Mouse (Mus musculus): Measurements from ENCODE around the gene Arfgap3. TPM values are rescaled to one million over a fixed set of nuclear protein-coding genes. Genes with fewer than 3 reads are reported as not detected.
A peak's percentile ranks its signal among the peaks of the same experiment; 100 is the strongest.
"Not testable (repeated sequence)": the region's sequence is repeated elsewhere in the genome, so short reads cannot be mapped to it uniquely, and the experiment has no call there.

Arfgap3 gene
- total RNA-seq, 1 experiment from 2014 or later: 19.9 TPM

DNA sequence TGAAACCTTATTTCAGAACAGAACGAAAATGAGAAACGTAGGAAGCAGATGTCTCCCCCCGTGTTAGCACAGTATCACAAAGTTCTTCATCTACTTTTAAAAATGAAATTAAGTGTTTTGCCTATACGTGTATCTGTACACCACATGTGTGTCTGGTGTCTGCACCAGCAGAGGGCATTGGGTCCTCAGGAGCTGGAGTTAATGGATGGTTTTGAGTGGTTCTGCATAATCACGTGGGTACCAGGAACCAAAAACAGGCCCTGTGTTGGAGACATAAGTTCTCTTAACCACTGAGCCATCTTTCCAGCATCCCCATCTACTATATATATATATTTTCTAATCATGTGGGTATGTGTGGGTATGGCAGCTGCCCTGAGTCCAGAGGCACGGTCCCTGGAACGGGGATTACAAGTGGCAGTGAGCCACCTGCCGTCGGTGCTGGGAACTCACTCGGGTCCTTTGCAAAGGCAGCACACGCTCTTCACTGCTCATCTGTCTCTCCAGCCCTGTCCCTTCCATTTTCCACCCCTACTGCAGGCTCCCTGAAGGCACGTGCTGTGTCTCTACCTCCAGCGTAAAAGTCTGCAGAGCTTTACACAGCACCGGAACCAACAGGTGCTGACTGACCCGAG, 4.0 kb downstream of the Arfgap3 start:
- no peak for DNase-seq

DNA sequence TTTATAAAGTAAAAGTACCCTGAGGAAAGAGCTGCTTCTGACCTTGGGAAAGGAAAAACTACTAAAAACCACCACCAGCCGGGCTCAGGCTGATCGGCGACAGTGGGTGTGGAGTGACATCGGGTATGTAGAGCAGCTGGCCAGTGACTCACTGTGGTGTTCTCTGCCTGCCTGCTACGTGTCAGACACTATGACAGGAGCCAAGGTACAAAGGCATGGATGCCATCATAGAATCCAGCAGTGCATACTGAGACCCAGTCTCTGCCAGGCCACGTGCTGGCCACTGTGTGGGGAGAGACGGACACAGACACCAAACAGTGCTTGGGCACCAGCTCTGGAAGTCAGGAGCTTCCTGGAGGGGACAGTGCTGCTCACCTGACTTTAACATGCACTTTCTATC, 5.1 kb downstream of the Arfgap3 start:
- peak; percentile 68 for DNase-seq

DNA sequence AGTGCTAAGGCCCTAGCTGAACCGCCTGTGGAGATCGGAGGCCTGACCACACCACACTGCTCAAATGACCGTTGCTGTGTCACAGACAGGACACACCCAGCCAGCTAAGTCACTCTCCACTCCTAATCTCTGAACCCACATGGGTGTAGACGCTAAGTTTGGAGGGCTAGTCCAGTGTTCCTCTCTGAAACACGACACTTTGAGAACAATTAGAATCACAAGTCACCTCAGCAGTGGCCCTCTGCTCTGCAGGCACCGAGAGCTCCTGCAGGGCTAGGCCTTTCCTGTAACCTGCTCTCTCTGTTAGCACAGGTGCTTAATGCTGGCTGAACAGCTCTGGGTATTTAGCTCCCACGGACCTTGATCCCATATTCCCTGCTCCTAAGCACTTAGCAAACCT, 5.9 kb downstream of the Arfgap3 start:
- DNase-seq: no peak

DNA sequence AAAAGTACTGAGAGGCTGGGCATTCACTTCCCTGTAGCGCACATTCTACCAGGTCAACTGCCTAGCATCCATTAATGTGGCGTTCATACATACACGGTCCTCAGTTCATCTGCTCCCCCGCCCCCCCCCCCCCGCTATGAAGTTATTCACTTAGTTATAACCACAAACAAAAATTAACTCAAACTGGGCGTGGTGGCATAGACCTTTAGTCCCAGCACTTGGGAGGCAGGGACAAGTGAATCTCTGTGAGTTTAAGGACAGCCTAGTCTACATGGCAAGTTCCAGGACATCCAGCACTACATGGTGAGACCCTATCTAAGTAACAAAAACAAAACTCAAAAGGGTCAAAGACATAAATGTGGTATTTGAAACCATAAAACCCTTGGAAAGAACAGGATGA, 11.1 kb downstream of the Arfgap3 start:
- DNase-seq: no peak

DNA sequence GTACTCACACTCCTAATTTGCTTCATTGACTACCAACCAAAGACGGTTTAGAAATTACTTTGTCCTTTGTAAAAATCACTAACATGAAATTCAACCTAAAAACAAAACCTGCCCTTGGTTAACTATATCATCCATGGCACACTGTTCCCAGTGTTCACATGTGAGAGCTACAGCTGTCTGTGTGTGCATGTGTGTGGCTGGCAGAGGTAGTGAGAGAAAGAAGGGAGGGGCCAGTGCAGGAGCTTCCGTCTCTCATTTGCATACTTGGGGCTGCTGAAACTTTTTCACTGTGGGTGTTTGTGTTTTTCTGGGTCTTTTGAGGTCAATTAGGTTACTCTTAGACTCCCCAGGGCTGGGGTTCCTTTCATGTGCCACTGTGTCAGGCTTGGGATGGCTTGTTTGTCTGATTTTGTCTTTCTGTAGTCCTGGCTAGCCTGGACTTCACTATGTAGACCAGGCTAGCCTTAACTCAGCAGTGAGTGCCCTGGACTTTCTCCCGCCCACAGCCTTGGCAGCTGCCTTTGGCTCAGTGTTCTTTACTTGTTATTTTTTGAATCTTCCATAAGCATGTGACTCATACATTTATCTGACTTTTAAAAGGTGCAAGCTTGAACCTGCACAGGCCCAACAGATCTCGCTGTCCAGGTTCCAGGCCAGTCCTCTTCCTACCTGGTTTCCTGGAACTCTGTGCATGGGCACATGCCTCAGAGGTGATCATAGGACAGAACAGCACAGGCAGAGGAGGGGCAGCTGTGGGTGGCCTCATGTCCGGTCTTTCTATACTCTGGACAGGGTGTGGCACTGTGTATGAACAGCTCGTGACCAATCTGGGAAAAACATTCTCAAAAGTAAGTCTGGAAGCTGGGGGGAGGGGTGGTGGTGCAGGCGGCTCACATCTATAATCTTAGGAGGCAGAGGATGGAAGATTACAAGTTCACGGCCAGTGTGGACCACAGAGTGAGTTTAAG, 11.9 kb downstream of the Arfgap3 start:
- no peak for DNase-seq

DNA sequence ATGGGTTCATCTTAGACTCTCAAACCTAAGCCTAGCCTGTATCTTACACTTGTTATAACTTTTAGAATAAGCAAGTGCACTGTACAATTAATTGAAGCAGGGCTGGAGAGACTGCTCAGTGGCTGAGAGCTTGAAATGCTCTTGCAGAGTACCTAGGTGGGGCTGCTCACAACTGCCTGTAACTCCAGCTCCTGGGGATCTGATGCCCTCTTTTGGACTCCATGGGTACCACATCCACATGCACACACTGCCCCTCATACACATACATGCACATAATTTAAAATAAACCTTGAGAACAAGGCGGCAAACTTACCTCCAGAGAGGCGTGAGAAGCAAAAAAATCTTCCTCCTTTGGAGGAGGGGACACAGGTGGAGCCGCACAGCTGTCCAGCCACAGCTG, 17.7 kb downstream of the Arfgap3 start:
- DNase-seq: peak; percentile 40

DNA sequence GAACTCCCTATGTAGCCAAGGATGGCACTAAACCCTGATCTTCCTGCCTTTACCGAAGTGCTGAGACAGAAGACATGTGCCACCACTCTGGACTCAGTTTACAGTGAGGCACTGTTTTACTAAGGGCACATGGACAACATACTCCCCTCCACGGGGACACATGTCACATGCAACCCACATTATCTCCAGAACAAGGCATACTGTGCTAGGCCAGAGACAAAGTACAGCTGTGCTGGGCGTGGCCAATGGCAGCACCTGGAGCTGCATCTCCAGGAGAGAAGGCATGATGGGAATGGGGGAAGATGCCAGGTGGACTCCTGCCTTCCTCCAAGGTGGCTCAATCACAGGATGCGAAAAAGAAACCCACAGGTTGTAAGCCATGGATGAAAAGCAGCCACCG, 21.1 kb downstream of the Arfgap3 start:
- no peak for DNase-seq

DNA sequence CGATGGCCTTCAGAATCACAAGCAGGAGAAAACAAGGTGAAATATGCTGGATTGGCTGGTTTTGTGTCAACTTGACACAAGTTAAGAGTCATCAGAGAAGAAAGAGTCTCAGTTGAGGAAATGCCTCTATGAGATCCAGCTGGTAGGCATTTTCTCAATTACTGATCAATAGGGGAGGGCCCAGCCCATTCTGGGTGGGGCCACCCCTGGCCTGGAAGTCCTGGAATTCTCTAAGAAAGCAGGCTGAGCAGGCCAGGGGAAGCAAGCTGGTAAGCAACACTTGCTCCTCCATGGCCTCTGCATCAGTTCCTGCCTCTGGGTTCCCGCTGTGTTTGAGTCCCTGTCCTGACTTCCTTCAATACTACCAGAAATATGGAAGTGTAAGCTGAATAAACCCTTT, 27.0 kb downstream of the Arfgap3 start:
- DNase-seq: no peak

DNA sequence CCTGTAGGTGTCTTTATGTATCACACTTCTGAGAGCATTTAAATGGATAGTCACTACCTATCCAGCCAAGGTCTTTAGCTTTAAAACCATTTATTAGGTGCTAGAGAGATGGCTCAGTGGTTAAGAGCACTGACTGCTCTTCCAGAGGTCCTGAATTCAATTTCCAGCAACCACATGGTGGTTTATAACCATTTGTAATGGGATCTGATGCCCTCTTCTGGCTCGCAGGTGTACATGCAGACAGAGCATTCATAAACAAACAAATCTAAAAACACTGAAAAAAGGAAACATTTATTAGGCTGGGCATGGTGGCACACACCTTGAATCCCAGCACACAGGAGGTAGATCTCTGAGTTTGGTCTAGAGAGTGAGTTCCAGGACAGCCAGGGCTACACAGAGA, 35.1 kb downstream of the Arfgap3 start:
- DNase-seq: no peak

DNA sequence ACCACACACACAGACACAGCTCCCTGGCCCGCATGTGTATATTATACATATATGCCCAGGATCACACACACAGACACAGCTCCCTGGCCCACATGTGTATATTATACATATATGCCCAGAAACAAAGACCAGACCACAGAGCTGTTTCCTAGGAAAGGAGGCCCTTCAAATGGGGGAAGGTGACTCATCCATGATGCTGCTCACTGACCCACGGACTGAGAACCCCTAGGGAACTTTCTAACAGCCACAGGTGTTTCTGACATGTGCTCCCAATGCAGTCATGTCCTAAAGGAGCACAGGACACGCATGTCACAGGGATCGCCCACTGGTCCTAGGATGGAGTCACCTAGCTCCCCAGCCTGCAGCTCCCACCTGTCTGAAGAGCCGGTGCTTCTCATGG, 40.2 kb downstream of the Arfgap3 start:
- no peak for DNase-seq

DNA sequence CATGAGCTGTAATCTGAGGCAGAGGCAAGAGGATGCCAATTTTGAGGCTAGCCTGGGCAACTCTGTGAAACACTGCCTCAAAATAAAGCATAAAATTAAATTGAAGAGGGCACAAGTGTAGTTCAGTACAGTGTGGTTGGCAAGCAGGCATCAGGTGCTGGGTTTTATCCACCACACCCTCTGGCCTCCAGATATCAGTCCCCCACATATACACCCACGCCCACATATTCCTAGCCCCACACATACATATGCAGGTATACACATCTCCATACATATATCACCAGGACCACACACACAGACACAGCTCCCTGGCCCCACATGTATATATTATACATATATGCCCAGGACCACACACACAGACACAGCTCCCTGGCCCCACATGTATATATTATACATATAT, 41.3 kb downstream of the Arfgap3 start:
- not testable (repeated sequence) for DNase-seq

DNA sequence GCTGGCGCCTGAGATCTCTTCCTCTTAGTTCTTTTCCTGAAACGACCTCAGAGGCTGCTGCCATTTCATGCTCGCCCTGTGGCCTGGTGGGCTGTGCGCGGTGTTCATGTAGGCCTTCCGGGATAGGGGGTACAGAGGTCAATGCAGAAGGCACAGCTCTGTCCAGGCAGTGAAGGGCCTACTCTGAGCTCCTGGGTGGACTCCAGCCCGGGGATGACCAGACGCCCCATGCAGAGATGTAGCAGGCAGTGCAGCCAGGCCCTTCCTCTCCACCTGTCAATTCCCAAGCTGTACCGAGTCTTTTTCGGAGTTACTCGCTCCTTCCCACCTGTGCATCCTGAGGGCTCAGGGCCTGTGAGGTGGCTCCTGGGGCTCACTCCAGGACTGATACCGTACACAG, 43.9 kb downstream of the Arfgap3 start:
- DNase-seq: no peak

DNA sequence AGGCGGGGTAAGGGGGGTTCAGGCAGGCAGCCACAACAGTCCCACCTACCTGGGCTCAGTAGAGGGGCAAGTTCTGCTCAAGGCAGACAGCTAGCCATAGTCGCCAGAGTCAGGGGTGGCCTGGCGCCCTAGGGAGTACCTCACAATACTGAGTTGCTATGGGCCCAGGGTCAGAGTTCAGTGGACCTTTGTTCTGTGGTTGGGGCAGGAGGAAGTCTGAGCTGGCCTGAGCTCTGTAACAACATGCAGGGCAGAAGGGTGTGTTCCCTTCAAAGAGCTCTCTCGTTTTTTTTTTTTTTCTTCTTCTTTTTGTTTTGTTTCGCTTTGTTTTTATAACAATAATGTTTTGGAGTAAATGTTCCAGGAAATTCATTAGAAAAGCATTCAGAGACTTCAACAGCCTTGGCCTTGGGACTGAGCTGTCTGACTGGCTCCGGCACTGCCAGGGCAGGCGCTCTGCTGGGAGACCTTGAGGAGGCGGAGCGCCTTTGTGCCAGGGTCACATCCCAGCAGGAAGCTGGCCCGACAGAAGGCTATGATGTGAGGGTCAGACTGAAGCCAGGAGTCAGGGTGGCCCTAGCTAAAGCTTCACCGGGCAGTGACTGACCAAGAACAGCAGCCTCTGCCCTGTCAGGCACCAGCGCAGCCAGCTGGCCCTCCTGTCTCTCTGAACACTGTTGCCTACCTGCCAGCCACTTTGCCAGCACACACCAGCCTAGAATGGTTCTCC, 44.7 kb downstream of the Arfgap3 start:
- DNase-seq: peak; percentile 94

DNA sequence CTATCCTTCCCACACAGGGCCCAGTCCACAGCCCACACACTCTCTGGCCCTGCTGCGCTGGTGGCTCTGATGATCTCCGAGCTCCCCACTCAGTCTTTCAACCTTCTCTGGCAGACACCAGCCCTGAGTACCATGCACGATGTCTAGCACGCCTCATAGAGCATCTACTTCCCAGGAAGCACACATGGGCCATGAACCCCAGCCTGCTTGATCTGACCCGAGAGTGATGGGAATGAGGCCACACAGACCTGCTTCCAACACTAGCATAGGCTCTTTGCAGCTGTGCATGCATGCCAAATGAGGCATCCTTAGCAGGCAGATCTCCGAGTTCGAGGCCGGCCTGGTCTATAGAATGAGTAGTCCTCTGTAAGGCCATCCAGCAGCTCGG, 45.2 kb downstream of the Arfgap3 start:
- no peak for DNase-seq

DNA sequence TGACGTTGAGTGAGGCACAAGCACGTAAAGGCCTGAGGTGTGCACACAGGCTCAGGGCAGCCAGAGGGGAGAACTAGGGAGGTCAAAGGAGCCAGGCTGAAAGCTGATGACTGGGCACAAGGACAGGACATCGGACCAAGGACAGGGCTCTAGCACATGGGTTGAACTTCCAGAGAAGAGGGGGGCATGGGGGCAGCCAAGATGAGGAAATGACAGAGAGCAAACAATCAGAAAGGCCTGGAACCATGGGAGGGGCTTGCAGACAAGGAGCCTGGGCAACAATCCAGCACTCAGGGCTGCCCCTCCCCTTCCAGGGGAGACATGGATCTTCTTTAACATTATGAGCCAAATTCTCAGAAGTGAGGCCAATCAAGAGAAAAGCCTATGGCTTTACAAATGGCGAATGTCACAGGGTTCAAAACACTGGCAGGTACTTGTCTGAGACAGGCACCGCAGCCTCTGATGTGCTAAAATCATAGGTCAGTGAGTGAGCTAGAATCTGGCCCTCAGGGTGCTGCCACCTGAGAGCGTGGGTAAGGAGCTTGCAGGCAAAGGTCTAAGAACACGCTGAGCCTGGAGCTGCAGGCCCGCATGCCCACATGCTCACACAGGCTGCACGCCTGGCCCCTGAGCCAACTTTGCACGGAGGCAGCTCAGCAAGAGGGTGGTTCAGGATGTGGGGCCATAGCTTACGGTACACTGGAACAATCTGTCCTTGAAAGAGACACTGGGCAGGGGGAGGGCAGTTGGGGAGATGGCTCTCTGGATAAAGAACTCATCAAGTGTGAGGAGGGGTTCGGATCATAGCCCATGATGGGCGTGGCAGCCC, 46.2 kb downstream of the Arfgap3 start:
- peak; percentile 89 for DNase-seq

DNA sequence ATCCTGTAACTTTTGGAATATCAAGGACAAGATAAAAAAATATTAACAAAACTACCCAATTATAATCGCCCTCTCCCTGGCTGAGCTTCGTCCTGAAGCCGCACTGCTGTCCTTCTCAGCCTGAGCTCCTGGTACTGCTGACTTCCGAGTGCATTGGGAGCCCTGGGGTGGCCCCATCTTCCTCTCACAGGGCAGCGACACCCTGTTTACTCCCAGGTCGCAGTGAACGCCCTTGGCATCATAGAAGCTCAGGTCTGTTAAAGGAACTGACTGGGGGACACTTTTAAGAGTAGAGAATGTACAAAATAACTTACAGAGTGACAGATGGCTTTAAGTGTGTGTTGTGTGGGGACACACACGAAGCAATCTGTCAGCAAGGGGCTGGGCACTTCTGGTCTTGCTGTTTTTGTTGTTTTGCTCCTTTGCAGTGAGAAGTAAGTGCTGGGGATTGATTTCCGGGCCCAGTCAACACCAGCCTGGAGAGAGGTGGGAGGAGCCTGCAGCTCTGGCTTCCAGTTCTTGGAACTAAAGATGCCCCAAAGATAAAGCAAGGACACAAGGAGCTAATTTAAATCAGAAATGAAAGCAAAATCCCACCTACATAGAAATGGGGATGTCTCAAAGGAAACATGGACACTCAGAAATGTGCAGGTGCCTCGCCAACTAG, 50.0 kb downstream of the Arfgap3 start:
- DNase-seq: no peak

DNA sequence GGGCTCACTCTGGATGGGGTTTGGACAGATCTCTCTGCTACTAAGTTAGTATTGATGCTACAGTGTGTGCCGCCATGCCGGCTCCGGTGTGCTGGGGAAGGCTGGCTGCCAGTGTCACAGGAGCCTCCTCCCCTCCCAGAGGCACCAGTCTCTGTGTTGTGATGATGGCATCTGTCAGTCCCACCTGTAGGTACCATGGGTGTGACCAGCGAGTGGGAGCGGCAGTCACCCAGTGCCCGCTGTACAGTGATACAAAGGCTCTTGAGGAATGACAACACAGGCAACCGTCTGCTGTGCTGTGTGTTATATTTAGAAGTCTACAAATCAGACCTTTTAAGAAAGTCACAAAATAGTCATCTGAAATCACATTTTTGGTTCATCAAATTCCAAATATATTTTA, 50.6 kb downstream of the Arfgap3 start:
- DNase-seq: no peak

DNA sequence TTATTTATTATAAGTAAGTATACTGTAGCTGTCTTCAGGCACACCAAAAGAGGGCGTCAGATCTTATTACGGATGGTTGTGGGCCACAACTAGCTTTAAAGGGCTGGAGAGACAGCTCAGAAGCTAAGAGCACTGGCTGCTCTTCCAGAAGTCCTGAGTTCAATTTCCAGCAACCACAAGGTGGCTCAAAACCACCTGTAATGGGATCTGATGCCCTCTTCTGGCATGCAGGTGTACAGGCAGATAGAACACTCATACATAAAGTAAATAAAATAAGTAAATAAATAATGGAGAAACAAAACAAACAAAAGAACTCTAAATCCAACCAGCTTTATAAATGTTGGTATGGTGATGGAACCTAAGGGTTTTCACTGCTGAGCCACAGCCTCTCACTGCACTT, 51.2 kb downstream of the Arfgap3 start:
- no peak for DNase-seq

DNA sequence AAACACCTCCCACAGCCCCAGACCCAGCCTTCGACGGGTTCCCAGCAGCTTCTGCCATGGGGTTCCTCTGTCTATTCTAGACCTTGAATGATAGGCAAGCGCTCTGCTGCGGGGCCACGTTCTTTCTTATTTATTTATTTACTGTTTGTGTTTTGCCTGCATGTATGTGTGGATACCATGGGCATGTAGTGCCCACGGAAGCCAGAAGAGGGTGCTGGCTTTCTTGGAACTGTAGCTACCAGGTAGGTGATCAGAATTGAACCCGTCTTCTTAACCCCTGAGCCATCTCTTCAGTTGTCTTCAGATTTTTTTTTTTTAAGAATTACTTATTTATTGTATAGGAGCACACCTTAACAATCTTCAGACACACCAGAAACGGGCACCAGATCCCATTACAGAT, 51.7 kb downstream of the Arfgap3 start:
- DNase-seq: no peak

DNA sequence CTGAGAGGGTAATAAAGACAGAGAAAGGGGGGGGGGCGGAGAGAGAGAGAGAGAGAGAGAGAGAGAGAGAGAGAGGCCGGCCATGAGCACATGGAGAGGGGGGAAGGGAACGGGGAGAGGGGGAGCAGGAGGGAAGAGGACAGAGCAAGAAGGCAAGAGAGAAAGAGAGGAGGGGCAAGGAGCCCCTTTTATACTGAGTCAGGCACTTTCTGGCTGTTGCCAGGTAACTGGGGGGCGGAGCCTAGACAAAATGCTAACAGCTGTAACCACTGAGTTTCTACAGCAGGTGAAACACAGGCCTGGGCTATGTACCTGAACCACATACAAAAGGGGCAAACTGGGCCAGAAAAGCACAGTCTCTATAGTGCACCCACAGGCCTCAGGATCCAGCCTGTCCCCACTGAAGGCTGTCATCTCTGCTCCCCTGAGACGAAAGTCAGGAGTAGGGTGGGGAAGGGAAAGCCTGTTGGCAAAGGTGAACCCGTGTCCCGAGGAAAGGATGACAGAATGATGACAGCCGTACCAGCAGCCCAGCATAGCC, 53.2 kb downstream of the Arfgap3 start:
- DNase-seq: no peak

DNA sequence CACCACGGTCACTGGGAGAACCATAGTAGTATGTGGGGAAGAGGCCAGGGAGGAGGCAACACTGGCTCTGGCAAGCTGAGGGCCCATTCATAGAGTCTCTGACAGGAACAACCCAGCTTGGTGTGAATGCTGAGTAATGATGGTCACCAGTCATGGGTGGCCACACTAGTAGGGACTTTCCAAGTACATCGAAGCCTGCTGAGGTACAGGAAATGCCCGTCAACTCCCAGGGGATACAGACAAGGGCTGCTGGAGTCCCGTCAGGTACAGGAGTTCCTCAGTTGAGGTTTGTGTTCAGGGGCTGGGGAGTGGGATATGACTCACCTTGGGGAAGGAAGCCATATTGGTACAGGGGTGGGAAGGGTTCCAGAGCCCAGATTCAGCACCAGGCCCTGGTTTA, 54.0 kb downstream of the Arfgap3 start:
- DNase-seq: no peak

Data from adrenal gland, postnatal 14 days (tissue).